Mouse (Mus musculus) natural killer cell, adult 2 months (primary cell): ENCODE measurements around the gene Prpf4.

Experiments
- DNase-seq, 2 experiments: peaks; one replicate each; pipeline ENCODE4 v3.0.0; 2022; ENCODE audit warnings: low spot score in 2 of 2

The Prpf4 gene

GRCm38 (mm10) chr4:62437256-62437778 is 28.7 kb downstream of the Prpf4 start:
- DNase-seq, result no peak

GRCm38 (mm10) chr4:62437871-62438270 is 29.3 kb downstream of the Prpf4 start:
- no peak for DNase-seq

- no peak for DNase-seq
Measured at GRCm38 (mm10) chr4:62439793-62440192, 31.2 kb downstream of the Prpf4 start.

- no peak for DNase-seq
Measured at GRCm38 (mm10) chr4:62440544-62440943, 31.9 kb downstream of the Prpf4 start.

- no peak for DNase-seq
Measured at GRCm38 (mm10) chr4:62440986-62441385, 32.4 kb downstream of the Prpf4 start.

- peak; percentile 39 to 43 for DNase-seq
Measured at GRCm38 (mm10) chr4:62454995-62455394, 46.4 kb downstream of the Prpf4 start.

GRCm38 (mm10) chr4:62459081-62459480 is 50.5 kb downstream of the Prpf4 start:
- DNase-seq, result no peak

GRCm38 (mm10) chr4:62460348-62460747 is 51.8 kb downstream of the Prpf4 start:
- DNase-seq, result no peak

GRCm38 (mm10) chr4:62463124-62463523 is 54.5 kb downstream of the Prpf4 start:
- no peak for DNase-seq

- peak in 1 of 2 experiments; percentile 11 for DNase-seq
Measured at GRCm38 (mm10) chr4:62468158-62468557, 59.6 kb downstream of the Prpf4 start.

GRCm38 (mm10) chr4:62470598-62471051 is 62.0 kb downstream of the Prpf4 start, which contains the start of gene Wdr31:
Gene Wdr31, minus strand, starts transcription at chr4:62470896.
- peak; percentile 55 to 71 for DNase-seq

GRCm38 (mm10) chr4:62472071-62472470 is 63.5 kb downstream of the Prpf4 start:
- DNase-seq, result no peak

- no peak for DNase-seq
Measured at GRCm38 (mm10) chr4:62475131-62475530, 66.5 kb downstream of the Prpf4 start.

GRCm38 (mm10) chr4:62475793-62476192 is 67.2 kb downstream of the Prpf4 start:
- DNase-seq, result peak; percentile 15 to 36
